Mouse (Mus musculus) natural killer cell, adult 2 months (primary cell): Measurements from ENCODE around the gene Rarg.
"Not testable (repeated sequence)": the region's sequence is repeated elsewhere in the genome, so short reads cannot be mapped to it uniquely, and the experiment has no call there.

Experiments
- DNase-seq, 2 experiments: peaks; one replicate each; pipeline ENCODE4 v3.0.0; 2022; ENCODE audit warnings: low spot score in 2 of 2

The Rarg gene

GRCm38 (mm10) chr15:102238543-102239259, 18.6 kb downstream of the Rarg start:
- no peak for DNase-seq

- no peak for DNase-seq
Measured at GRCm38 (mm10) chr15:102235371-102236027, 21.8 kb downstream of the Rarg start.

GRCm38 (mm10) chr15:102233896-102234295, 23.4 kb downstream of the Rarg start:
- peak in 1 of 2 experiments; percentile 53 for DNase-seq

- DNase-seq: no peak
Measured at GRCm38 (mm10) chr15:102232764-102233163, 24.6 kb downstream of the Rarg start.

GRCm38 (mm10) chr15:102231748-102232147, 25.6 kb downstream of the Rarg start, which contains the start of gene Itgb7:
Itgb7 (minus strand) TSS chr15:102231944.
- peak; percentile 46 to 56 for DNase-seq

- peak; percentile 71 to 85 for DNase-seq
Measured at GRCm38 (mm10) chr15:102230408-102231321, 26.7 kb downstream of the Rarg start.

GRCm38 (mm10) chr15:102225619-102226018, 31.7 kb downstream of the Rarg start:
- DNase-seq: not testable (repeated sequence)

- DNase-seq: peak; percentile 79 to 85
Measured at GRCm38 (mm10) chr15:102224992-102225617, 32.2 kb downstream of the Rarg start.

- peak; percentile 64 to 83 for DNase-seq
Measured at GRCm38 (mm10) chr15:102224186-102224991, 32.9 kb downstream of the Rarg start.

- DNase-seq: no peak
Measured at GRCm38 (mm10) chr15:102222386-102222785, 34.9 kb downstream of the Rarg start.

GRCm38 (mm10) chr15:102217325-102217724, 40.0 kb downstream of the Rarg start:
- no peak for DNase-seq

- DNase-seq: no peak
Measured at GRCm38 (mm10) chr15:102216459-102217228, 40.7 kb downstream of the Rarg start.

GRCm38 (mm10) chr15:102215624-102216023, 41.7 kb downstream of the Rarg start:
- DNase-seq: no peak

GRCm38 (mm10) chr15:102214132-102214531, 43.2 kb downstream of the Rarg start:
- no peak for DNase-seq

- no peak for DNase-seq
Measured at GRCm38 (mm10) chr15:102211895-102212294, 45.4 kb downstream of the Rarg start.

- no peak for DNase-seq
Measured at GRCm38 (mm10) chr15:102210816-102211215, 46.5 kb downstream of the Rarg start.

GRCm38 (mm10) chr15:102209114-102209513, 48.2 kb downstream of the Rarg start:
- DNase-seq: no peak

GRCm38 (mm10) chr15:102208092-102208561, 49.2 kb downstream of the Rarg start:
- peak; percentile 28 to 45 for DNase-seq

- no peak for DNase-seq
Measured at GRCm38 (mm10) chr15:102207351-102207750, 50.0 kb downstream of the Rarg start.

GRCm38 (mm10) chr15:102205779-102206178, 51.5 kb downstream of the Rarg start:
- DNase-seq: no peak
